Mouse (Mus musculus) ES-E14 (cell line): ENCODE measurements at regions not wholly inside any gene's neighbourhood (a gene's known extent, or its start where the extent isn't known, plus 50 kb on each side); places are given as distances from the start of the nearest gene placed in this dataset.

Experiments
- DNase-seq: peaks from one replicate; pipeline ENCODE4 v3.0.0-alpha.2; 2013; ENCODE audit warnings: low read depth, low spot score
- H3K27ac ChIP-seq: 2 replicates; pipeline ENCODE4 v1.5.1; 2012; ENCODE audit warnings: low read depth, mild to moderate bottlenecking, low read length, moderate library complexity, mixed read lengths; ENCODE audit not compliant: poor library complexity, insufficient read depth, severe bottlenecking
- H3K36me3 ChIP-seq: 2 replicates; pipeline ENCODE4 v1.6.1; 2012; ENCODE audit warnings: mild to moderate bottlenecking, low read length, moderate library complexity, mixed read lengths; ENCODE audit not compliant: control insufficient read depth, poor library complexity, insufficient read depth, severe bottlenecking
- H3K4me1 ChIP-seq, 2 experiments: fragments of 150-350 bp in 1 of 2; sonication (generic) in 1 of 2; 2 replicates each; pipeline ENCODE4 v1.6.1; 2012; ENCODE audit warnings: low read length in 2 of 2, mild to moderate bottlenecking in 1 of 2, mixed read lengths in 1 of 2; ENCODE audit not compliant: control insufficient read depth in 2 of 2, insufficient read depth in 2 of 2, poor library complexity in 1 of 2
- H3K4me3 ChIP-seq, 2 experiments: fragments of 150-350 bp in 1 of 2; sonication (generic) in 1 of 2; 2 replicates each; pipeline ENCODE4 v1.5.1; 2012; ENCODE audit warnings: low read length in 2 of 2, low read depth in 1 of 2, mild to moderate bottlenecking in 1 of 2, mixed read lengths in 1 of 2; ENCODE audit not compliant: insufficient read depth in 1 of 2, poor library complexity in 1 of 2, severe bottlenecking in 1 of 2
- H3K9ac ChIP-seq: 2 replicates; pipeline ENCODE4 v1.6.1; 2012; ENCODE audit warnings: low read depth, mild to moderate bottlenecking, low read length, mixed read lengths; ENCODE audit not compliant: poor library complexity, insufficient read depth, severe bottlenecking
- H3K9me3 ChIP-seq: fragments of 150-350 bp; sonication (generic); 2 replicates; pipeline ENCODE4 v1.6.1; 2012; ENCODE audit warnings: low read depth, mild to moderate bottlenecking, low read length; ENCODE audit not compliant: control insufficient read depth, insufficient read depth
- CHD2 ChIP-seq: IDR thresholded peaks from 2 replicates; pipeline ENCODE4 v1.6.1; 2014; ENCODE audit warnings: mild to moderate bottlenecking, low read depth, low read length, inconsistent platforms
- HCFC1 ChIP-seq: IDR thresholded peaks from 2 replicates; pipeline ENCODE4 v1.6.1; 2012; ENCODE audit warnings: low read length, inconsistent platforms, borderline replicate concordance; ENCODE audit not compliant: insufficient read depth
- MAFK ChIP-seq: IDR thresholded peaks from 2 replicates; pipeline ENCODE4 v1.6.1; 2014; ENCODE audit warnings: mild to moderate bottlenecking, low read depth, low read length, inconsistent platforms; ENCODE audit not compliant: insufficient read depth
- ZC3H11A ChIP-seq: IDR thresholded peaks from 2 replicates; pipeline ENCODE4 v1.6.1; 2012; ENCODE audit warnings: low read depth, mild to moderate bottlenecking, inconsistent platforms, low read length, borderline replicate concordance
- ZNF384 ChIP-seq: IDR thresholded peaks from 2 replicates; pipeline ENCODE4 v1.6.1; 2012; ENCODE audit warnings: low read depth, low read length, inconsistent platforms
- in situ Hi-C, 2 experiments: fragments of 600-800 bp; cut with MboI; formaldehyde crosslinking; loops; one replicate each; pipeline ENCODE4 v1.15.1; 2025; ENCODE audit warnings: low sequenced_read_pairs in 2 of 2, inconsistent platforms in 1 of 2; ENCODE audit not compliant: unreplicated experiment in 2 of 2

- in situ Hi-C loops, result no loop called here
- Histone ChIP-seq H3K4me3 (no peak overlapping the region), H3K9ac (no peak overlapping the region), H3K4me1 (no peaks in the 10 kb centered on the region), H3K36me3 (no peaks in the 10 kb centered on the region), H3K27ac (no peak overlapping the region), H3K9me3 (no peaks in the 10 kb centered on the region)
- DNase-seq, result no peak
- TF ChIP-seq CHD2, result no peak
- no peak for TF ChIP-seq ZC3H11A
- no peak for TF ChIP-seq ZNF384
- TF ChIP-seq MAFK, result no peak
- TF ChIP-seq HCFC1, result no peak
Measured at GRCm38 (mm10) chr9:24922051-24922860, 148.2 kb upstream of the Tbx20 start.

DNA sequence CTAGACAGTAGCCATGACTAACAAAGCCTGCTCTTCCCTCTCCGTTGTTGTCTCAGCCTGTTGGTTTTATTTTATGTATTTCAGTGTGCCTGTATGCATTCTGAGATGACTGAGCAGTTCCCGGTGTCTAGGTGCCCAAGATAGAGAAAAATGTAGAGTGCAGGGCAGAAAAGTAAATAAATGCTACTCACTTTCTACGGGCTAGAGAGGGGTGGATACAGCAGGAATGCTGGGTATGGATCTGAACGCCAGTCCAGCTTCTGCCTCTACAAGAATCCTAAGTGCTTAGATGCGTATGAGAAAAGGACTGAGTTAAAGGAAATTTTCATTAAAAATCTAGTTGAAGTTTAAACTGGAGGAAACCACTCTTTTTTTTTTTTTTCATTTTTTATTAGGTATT, 149.4 kb upstream of the Tbx20 start:
- no peak for DNase-seq
- H3K4me3 ChIP-seq, result no peak overlapping the region
- H3K27ac ChIP-seq, result no peak overlapping the region
- no peaks in the 10 kb centered on the region for H3K4me1 ChIP-seq
- H3K36me3 ChIP-seq, result no peaks in the 10 kb centered on the region
- no peak overlapping the region for H3K9ac ChIP-seq
- H3K9me3 ChIP-seq, result no peaks in the 10 kb centered on the region
- no peak for TF ChIP-seq ZC3H11A
- no peak for TF ChIP-seq CHD2
- no peak for TF ChIP-seq HCFC1
- TF ChIP-seq MAFK, result no peak
- no peak for TF ChIP-seq ZNF384
- in situ Hi-C loops, result no loop called here

GRCm38 (mm10) chr9:24937731-24938130, 151.5 kb upstream of the Gm10181 start:
- no peak for DNase-seq
- H3K4me3 ChIP-seq, result no peak overlapping the region

DNA sequence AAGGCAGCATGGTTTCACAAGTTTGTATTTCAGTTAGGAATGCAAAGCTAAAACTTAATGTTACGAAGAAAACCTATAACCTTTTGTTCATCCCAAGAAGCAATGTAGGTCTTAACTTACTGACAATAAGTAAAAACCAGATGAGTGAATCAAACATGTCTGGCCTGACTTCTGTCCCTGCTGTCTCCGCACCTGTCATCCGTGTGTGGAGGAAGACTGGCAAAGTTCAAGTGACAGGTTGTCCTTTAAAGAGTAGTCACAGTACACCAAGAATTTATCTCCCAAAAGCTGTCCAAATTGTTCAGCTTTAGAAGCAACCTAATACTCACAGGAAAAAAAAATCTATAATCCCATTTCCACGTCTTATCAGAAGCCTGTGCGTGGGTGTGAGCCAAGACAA, 146.3 kb upstream of the Gm10181 start:
- Histone ChIP-seq H3K36me3 (no peaks in the 10 kb centered on the region), H3K4me3 (no peak overlapping the region), H3K27ac (no peak overlapping the region), H3K9ac (no peak overlapping the region), H3K9me3 (no peaks in the 10 kb centered on the region), H3K4me1 (no peaks in the 10 kb centered on the region)
- in situ Hi-C loops, result no loop called here
- no peak for TF ChIP-seq MAFK
- TF ChIP-seq CHD2, result no peak
- no peak for TF ChIP-seq ZC3H11A
- no peak for TF ChIP-seq HCFC1
- DNase-seq, result no peak

More at GRCm38 (mm10) chr9:24937731-24938130, 151.5 kb upstream of the Gm10181 start:
- Histone ChIP-seq H3K9ac (no peak overlapping the region), H3K36me3 (no peaks in the 10 kb centered on the region), H3K9me3 (no peaks in the 10 kb centered on the region), H3K4me1 (no peaks in the 10 kb centered on the region), H3K27ac (no peak overlapping the region)
- in situ Hi-C loops, result no loop called here
- TF ChIP-seq CHD2 (no peak), ZNF384 (no peak), HCFC1 (no peak), ZC3H11A (no peak), MAFK (no peak)
